Mouse (Mus musculus) stomach, embryonic 14.5 days (tissue): Measurements from ENCODE around the gene Tmem161a. TPM values are rescaled to one million over a fixed set of nuclear protein-coding genes. Genes with fewer than 3 reads are reported as not detected.
A peak's percentile ranks its signal among the peaks of the same experiment; 100 is the strongest.

Experiments
- ATAC-seq: fragments of 200-750 bp; cut with Nextera tagmentation; 2 replicates; pipeline ENCODE4 v1.8.0; 2017; ENCODE audit warnings: low read depth, moderate TSS enrichment; ENCODE audit not compliant: insufficient number of reproducible peaks, insufficient read depth, low FRiP score
- H3K27ac ChIP-seq: fragments of 300-500 bp; sonication (generic); 2 replicates; pipeline ENCODE4 v1.5.1; 2014; ENCODE audit warnings: mild to moderate bottlenecking, low read length, moderate library complexity, mixed read lengths
- H3K27me3 ChIP-seq: fragments of 300-500 bp; sonication (generic); 2 replicates; pipeline ENCODE4 v1.6.1; 2014; ENCODE audit warnings: low read length, control low read depth, mixed read lengths; ENCODE audit not compliant: control insufficient read depth, insufficient read depth
- H3K36me3 ChIP-seq: fragments of 300-500 bp; sonication (generic); 2 replicates; pipeline ENCODE4 v1.6.1; 2014; ENCODE audit warnings: mild to moderate bottlenecking, control low read depth, low read length, moderate library complexity, mixed read lengths; ENCODE audit not compliant: control insufficient read depth, insufficient read depth
- H3K4me1 ChIP-seq: fragments of 300-500 bp; sonication (generic); 2 replicates; pipeline ENCODE4 v1.6.1; 2014; ENCODE audit warnings: low read length, control low read depth, mixed read lengths; ENCODE audit not compliant: control insufficient read depth, insufficient read depth
- H3K4me2 ChIP-seq: fragments of 300-500 bp; sonication (generic); replicated peaks from 2 replicates; pipeline ENCODE4 v1.6.1; 2014; ENCODE audit warnings: low read depth, low read length, control low read depth
- H3K4me3 ChIP-seq: fragments of 300-500 bp; sonication (generic); 2 replicates; pipeline ENCODE4 v1.5.1; 2014; ENCODE audit warnings: low read depth, low read length, control low read depth
- H3K9ac ChIP-seq: fragments of 300-500 bp; sonication (generic); replicated peaks from 2 replicates; pipeline ENCODE4 v1.6.1; 2014; ENCODE audit warnings: low read depth, mild to moderate bottlenecking, control low read depth, low read length, moderate library complexity, mixed read lengths
- H3K9me3 ChIP-seq: fragments of 300-500 bp; sonication (generic); 2 replicates; pipeline ENCODE4 v1.6.1; 2016; ENCODE audit warnings: low read depth, low read length, control low read depth; ENCODE audit not compliant: control insufficient read depth
- WGBS: fragments of 180-500 bp; shearing (Covaris S2); extraction: QIAGEN DNeasy Blood & Tissue Kit; methylation state at CpG from one replicate; pipeline ENCODE4 v1.1.7; 2014; 5-methylcytosine and 5-hydroxymethylcytosine counted together
- polyA plus RNA-seq: library from polyadenylated mRNA; unstranded; fragments of >200 nt; fragmentation: Nextera tagmentation; extraction: Ambion mirVana; gene quantifications from 2 replicates; pipeline ENCODE4 v1.2.1, GENCODE M21; 2014

Tmem161a gene
- polyA plus RNA-seq, 1 experiment from 2014 or later: 45.3 TPM

DNA sequence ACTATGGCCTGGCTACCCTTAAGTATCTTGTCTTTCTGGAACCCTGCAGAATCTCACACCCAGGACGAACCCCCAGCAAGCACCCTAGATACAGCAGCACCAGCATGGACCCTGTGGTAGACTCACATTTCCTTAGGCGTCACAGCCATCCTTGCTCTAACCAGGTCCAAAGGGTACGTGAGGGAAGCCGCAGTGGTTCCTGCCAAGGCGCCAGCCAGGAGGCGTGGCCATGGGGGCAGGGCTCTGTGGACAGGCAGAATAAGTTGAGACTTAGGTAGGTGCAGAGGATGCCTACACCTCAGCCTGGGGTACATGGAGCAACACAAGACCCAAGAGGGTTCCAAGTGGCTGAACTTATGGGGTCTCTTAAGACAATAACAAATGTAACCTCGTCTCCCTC is 16.6 kb downstream of the Tmem161a start:
- H3K4me1 ChIP-seq: no peaks in the 10 kb centered on the region
- no peak overlapping the region for H3K9ac ChIP-seq
- ATAC-seq: no peak
- no peak overlapping the region for H3K4me2 ChIP-seq
- H3K27ac ChIP-seq: no peak overlapping the region
- no peaks in the 10 kb centered on the region for H3K27me3 ChIP-seq
- 64% methylated on average over 7 of the region's 7 CpGs for WGBS
- no peaks in the 10 kb centered on the region for H3K9me3 ChIP-seq
- no peak overlapping the region for H3K4me3 ChIP-seq
- H3K36me3 ChIP-seq: no peaks in the 10 kb centered on the region

DNA sequence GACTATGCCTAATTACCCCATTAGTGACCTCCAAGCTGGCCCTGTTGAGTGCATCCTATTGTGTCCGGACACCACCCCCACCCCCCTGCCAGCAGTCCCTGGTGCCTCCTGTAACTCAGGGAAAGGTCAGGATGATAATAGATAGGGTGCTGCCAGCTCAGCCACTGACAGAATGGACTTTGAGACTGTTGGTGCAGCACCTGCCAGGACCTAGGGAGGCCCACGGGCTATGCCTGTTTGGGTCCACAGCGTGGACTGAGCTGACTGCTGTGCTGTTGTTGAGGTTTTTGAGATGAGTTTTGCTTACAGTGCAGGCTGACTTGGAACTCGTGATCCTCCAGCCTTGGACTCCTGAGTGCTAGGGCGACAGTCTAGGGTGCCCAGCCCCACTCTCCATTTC is 21.1 kb downstream of the Tmem161a start:
- Histone ChIP-seq H3K4me1 (no peaks in the 10 kb centered on the region), H3K36me3 (no peaks in the 10 kb centered on the region), H3K27me3 (no peaks in the 10 kb centered on the region), H3K4me2 (no peak overlapping the region), H3K4me3 (no peak overlapping the region), H3K9ac (no peak overlapping the region), H3K27ac (no peak overlapping the region), H3K9me3 (no peaks in the 10 kb centered on the region)
- no peak for ATAC-seq
- WGBS: 53% methylated on average over 5 of the region's 5 CpGs

GRCm38 (mm10) chr8:70194191-70194590 is 22.0 kb downstream of the Tmem161a start:
- no peak overlapping the region for H3K27ac ChIP-seq

GRCm38 (mm10) chr8:70195762-70196161 is 23.6 kb downstream of the Tmem161a start:
- Histone ChIP-seq H3K27ac (no peak overlapping the region), H3K4me1 (0 out of 2 replicates have a peak, but pooled peaks cover 2% of the 10 kb centered on the region), H3K9me3 (no peaks in the 10 kb centered on the region), H3K9ac (no peak overlapping the region), H3K27me3 (no peaks in the 10 kb centered on the region), H3K4me2 (no peak overlapping the region), H3K4me3 (no peak overlapping the region), H3K36me3 (no peaks in the 10 kb centered on the region)
- WGBS: 76% methylated on average over 2 of the region's 2 CpGs
- no peak for ATAC-seq

More at GRCm38 (mm10) chr8:70194191-70194590, 22.0 kb downstream of the Tmem161a start:
- Histone ChIP-seq H3K4me2 (no peak overlapping the region), H3K4me3 (no peak overlapping the region), H3K27me3 (no peaks in the 10 kb centered on the region), H3K9ac (no peak overlapping the region), H3K4me1 (no peaks in the 10 kb centered on the region), H3K36me3 (no peaks in the 10 kb centered on the region), H3K9me3 (no peaks in the 10 kb centered on the region)
- 82% methylated on average over 3 of the region's 3 CpGs for WGBS
- no peak for ATAC-seq

DNA sequence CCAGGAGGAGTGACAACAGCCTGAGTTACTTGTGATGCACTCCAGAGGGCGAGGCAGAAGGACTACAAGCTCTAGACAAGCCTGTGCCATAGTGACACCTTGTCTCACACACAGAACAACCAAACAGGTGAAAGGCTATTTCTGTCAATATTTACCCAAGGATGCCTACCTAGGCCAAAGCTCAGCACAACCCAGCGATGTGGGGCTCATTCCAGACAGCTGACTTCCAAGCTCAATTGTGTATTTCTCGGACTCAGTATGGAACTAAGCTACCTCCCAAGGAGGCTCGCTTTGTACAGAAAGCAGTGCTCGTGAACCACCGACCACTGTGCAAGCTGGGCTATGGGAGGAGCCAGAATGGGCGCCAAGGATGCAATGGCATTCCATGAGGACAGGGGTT is 25.4 kb downstream of the Tmem161a start:
- no peak for ATAC-seq
- H3K27ac ChIP-seq: no peak overlapping the region
- 47% methylated on average over 7 of the region's 7 CpGs for WGBS
- H3K9ac ChIP-seq: no peak overlapping the region
- H3K4me2 ChIP-seq: no peak overlapping the region
- H3K27me3 ChIP-seq: no peaks in the 10 kb centered on the region
- H3K36me3 ChIP-seq: no peaks in the 10 kb centered on the region
- H3K4me3 ChIP-seq: no peak overlapping the region
- no peaks in the 10 kb centered on the region for H3K9me3 ChIP-seq
- H3K4me1 ChIP-seq: 0 out of 2 replicates have a peak, but pooled peaks cover 2% of the 10 kb centered on the region

DNA sequence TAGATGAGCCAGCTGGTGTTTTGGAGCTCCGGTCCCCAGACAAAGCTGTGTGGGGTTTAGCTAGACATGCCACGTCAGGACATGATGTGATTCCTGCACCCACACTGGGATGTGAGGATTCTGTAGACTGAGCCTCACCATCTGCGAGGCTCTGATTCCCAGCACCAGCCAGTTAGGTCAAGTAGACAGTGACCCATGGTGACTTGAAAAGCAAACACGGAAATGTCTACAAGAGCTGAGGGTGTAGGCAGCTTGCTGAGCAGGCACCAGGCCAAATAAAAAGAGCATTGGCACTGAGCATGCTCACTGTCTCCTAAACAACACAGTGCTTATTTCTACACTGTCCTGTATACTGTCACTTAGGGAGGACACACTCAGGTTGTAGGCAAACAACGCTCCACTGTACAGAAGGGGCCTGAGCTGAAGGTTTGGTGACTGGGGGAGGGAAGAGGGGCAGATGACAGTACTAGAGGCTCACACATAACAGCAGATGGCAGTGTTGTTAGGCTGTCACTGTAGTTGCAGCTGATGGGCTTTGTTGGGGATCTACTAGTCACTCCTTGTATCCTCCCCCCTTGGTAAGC is 28.0 kb downstream of the Tmem161a start:
- H3K4me2 ChIP-seq: no peak overlapping the region
- 0 out of 2 replicates have a peak, but pooled peaks cover 2% of the 10 kb centered on the region for H3K4me1 ChIP-seq
- H3K9me3 ChIP-seq: no peaks in the 10 kb centered on the region
- H3K36me3 ChIP-seq: no peaks in the 10 kb centered on the region
- no peak overlapping the region for H3K9ac ChIP-seq
- no peak overlapping the region for H3K4me3 ChIP-seq
- no peaks in the 10 kb centered on the region for H3K27me3 ChIP-seq
- 0 out of 2 replicates have a peak, but pooled peaks have one; percentile 8 for ATAC-seq
- no peak overlapping the region for H3K27ac ChIP-seq
- 57% methylated on average over 5 of the region's 5 CpGs for WGBS

DNA sequence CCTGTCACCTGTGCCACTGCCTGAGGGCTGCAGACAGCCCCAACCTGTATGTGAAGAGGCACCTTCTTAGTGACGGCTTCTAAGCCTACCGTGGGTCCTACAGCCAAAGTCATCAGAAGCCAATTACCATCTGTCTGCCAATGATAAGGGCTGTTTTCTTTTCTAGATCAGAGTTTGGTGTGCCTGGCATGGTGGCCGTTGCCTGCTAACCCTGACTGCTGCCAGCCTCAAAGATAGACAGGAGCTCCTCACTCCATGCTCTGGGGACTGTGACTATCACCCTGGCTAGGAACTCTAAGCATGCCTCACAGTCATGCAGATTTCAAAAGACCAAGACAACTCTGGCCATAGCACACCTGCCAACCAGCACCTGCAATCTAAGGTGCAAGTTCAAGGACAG is 29.3 kb downstream of the Tmem161a start:
- H3K9ac ChIP-seq: no peak overlapping the region
- no peaks in the 10 kb centered on the region for H3K36me3 ChIP-seq
- 77% methylated on average over 3 of the region's 3 CpGs for WGBS
- no peaks in the 10 kb centered on the region for H3K27me3 ChIP-seq
- H3K9me3 ChIP-seq: no peaks in the 10 kb centered on the region
- H3K4me3 ChIP-seq: no peak overlapping the region
- H3K27ac ChIP-seq: no peak overlapping the region
- H3K4me2 ChIP-seq: no peak overlapping the region
- 0 out of 2 replicates have a peak, but pooled peaks cover 2% of the 10 kb centered on the region for H3K4me1 ChIP-seq
- no peak for ATAC-seq

- ATAC-seq: no peak
- no peak overlapping the region for H3K4me2 ChIP-seq
- H3K36me3 ChIP-seq: no peaks in the 10 kb centered on the region
- H3K4me1 ChIP-seq: 0 out of 2 replicates have a peak, but pooled peaks cover 2% of the 10 kb centered on the region
- WGBS: 65% methylated on average over 4 of the region's 4 CpGs
- H3K27me3 ChIP-seq: no peaks in the 10 kb centered on the region
- no peaks in the 10 kb centered on the region for H3K9me3 ChIP-seq
- H3K4me3 ChIP-seq: no peak overlapping the region
- H3K27ac ChIP-seq: no peak overlapping the region
- no peak overlapping the region for H3K9ac ChIP-seq
Measured at GRCm38 (mm10) chr8:70203072-70203471, 30.9 kb downstream of the Tmem161a start.

GRCm38 (mm10) chr8:70204757-70205156 is 32.6 kb downstream of the Tmem161a start:
- Histone ChIP-seq H3K27ac (no peak overlapping the region), H3K4me1 (0 out of 2 replicates have a peak, but pooled peaks cover 2% of the 10 kb centered on the region), H3K27me3 (no peaks in the 10 kb centered on the region), H3K4me2 (no peak overlapping the region), H3K9ac (no peak overlapping the region), H3K36me3 (no peaks in the 10 kb centered on the region), H3K9me3 (no peaks in the 10 kb centered on the region), H3K4me3 (no peak overlapping the region)
- ATAC-seq: no peak
- WGBS: 68% methylated on average over 1 of the region's 1 CpGs
